Mouse (Mus musculus): ENCODE measurements at regions not wholly inside any gene's neighbourhood (a gene's known extent, or its start where the extent isn't known, plus 50 kb on each side); places are given as distances from the start of the nearest gene placed in this dataset.

DNA sequence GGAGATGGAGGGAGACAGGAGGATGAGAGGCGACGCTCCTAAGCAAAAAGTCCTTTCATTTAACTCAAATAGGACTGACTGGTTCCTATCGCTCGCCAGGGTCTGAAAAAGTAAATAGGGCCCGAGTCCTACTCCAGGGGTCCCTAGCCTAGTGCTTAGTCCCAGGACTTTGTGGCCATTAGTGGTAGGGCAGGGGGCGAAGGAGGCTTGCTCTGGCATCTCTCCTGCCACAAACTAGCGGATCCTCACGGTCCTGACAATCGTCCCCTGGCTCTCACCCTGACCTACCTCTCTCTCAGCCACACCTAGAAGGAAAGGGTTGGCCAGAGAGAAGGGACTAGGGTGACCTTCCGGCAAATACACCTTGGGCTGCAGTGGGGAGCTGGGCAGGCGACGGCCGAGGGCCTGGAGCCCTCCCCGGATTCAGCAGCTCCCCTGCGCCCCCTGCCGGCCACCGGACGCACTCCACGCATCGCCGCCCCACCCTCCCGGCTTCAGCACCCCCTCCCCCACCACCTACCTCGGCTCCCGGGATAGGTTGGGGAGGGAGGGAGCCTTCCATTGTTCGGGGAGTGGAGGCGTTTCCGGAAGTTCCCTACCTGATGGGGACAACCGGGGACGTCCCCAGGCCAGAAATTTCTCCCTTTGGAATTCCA is 83.6 kb upstream of the Calm2 start:
- Histone ChIP-seq H3K27me3 (ENCODE audit: control insufficient read depth) (peaks cover 22% of the 10 kb centered on the region), H3K36me3 (ENCODE audit: control insufficient read depth) (no peaks in the 10 kb centered on the region), H3K4me3 (replicated peaks) (peak overlapping the region; percentile 38), H3K9me3 (ENCODE audit: control insufficient read depth, low read length) (no peaks in the 10 kb centered on the region), H3K4me1 (ENCODE audit: control insufficient read depth) (peaks cover 33% of the 10 kb centered on the region)
- TF ChIP-seq GATA1 (IDR thresholded peaks at IDR 0.05; ENCODE audit: low read length) (no peak), TAL1 (IDR thresholded peaks at IDR 0.05; ENCODE audit: low read length) (no peak)

DNA sequence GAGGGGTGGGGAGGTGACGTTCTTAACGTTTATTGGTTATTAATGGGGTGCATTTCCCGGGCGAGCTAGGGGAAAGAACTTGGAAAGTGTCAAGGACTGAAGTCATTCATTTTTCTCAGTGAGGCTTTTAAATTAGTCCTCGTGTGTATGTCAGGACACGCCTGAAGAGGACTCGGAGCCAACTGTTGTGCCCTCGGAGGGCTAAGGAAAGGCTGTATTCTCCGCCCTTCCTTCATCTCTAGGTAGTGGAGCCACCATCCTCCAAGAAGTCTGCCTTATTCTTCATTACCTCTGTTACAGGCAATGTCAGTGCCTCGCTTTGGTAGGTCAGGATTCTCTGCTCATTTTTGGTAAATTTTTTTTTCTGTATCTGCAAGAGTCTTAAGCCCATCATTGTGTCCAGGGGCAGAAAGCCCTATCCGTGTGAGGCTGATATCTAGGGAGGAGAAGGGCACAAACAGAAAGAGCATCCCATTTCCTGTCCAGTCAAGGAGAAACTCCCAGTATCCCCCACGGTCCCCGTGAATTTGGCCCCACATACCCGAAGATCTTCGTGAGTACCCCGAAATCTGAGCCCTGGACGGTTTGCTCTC is 84.2 kb upstream of the Calm2 start:
- H3K36me3 ChIP-seq (ENCODE audit: control insufficient read depth), result no peaks in the 10 kb centered on the region
- peaks cover 31% of the 10 kb centered on the region for H3K4me1 ChIP-seq (ENCODE audit: control insufficient read depth)
- peaks cover 22% of the 10 kb centered on the region for H3K27me3 ChIP-seq (ENCODE audit: control insufficient read depth)
- no peaks in the 10 kb centered on the region for H3K9me3 ChIP-seq (ENCODE audit: control insufficient read depth, low read length)
- TF ChIP-seq TAL1 (IDR thresholded peaks at IDR 0.05; ENCODE audit: low read length) (no peak), GATA1 (IDR thresholded peaks at IDR 0.05; ENCODE audit: low read length) (no peak)
- H3K4me3 ChIP-seq (replicated peaks), result peak overlapping the region; percentile 38

DNA sequence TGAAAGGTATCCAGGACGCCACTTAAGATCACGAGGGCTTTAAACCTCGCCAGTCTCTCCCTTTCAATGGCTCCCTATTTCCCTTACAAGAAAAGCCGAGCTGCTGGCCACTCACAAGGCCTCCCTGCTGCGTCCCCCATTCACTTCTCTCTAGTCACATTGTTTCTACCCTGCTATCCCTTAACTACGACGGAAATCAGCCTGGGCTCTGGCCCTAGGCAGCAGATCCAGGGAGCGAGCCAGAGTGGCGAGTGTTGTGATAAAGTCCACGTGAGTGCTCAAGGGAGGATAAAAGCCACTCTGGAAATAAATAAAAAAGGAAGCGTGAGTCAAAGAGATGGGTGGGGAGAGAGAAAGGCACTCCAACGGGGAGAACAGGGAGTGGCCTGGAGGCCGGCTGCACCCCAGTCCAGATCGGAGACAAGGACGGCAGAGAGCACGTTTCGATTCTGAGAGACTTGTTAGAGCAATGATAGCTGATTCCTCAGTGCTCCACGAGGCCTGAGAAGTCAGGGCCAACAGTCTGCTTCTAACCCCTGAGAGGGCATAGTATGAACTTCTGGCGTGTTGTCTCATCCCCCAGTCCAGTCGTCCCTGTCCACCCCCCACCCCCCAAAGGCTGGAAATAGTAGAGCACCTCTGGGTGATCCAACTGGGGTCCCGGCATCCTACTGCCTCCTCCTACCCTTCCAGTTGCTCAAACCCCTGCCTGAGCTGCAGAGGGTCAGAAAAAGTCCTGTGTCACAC is 84.8 kb upstream of the Calm2 start:
- TF ChIP-seq GATA1 (IDR thresholded peaks at IDR 0.05; ENCODE audit: low read length), result no peak
- no peak for TF ChIP-seq TAL1 (IDR thresholded peaks at IDR 0.05; ENCODE audit: low read length)
- H3K36me3 ChIP-seq (ENCODE audit: control insufficient read depth), result no peaks in the 10 kb centered on the region
- peaks cover 22% of the 10 kb centered on the region for H3K27me3 ChIP-seq (ENCODE audit: control insufficient read depth)
- no peaks in the 10 kb centered on the region for H3K9me3 ChIP-seq (ENCODE audit: control insufficient read depth, low read length)
- peaks cover 28% of the 10 kb centered on the region for H3K4me1 ChIP-seq (ENCODE audit: control insufficient read depth)
- peak overlapping the region; percentile 39 for H3K4me3 ChIP-seq (replicated peaks)

DNA sequence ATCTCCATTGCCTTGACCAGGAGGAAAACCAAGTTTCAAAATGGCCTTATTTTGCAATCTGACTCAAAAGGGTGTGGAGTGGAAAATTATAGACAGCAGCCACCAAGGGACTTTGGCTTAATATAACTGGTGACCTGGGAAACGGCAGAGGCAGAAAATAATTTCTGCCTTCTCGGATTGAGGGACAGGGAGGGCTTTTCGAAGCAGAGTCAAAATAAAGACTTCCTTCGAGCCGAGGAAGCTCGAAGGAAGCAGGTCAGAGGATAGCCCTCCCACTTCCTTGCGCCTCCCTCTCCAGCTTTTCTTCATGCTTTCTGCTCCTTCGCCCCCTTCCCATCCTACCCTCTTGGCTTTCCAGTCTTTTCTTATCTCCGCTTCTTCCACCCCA is 85.4 kb upstream of the Calm2 start:
- no peaks in the 10 kb centered on the region for H3K9me3 ChIP-seq (ENCODE audit: control insufficient read depth, low read length)
- no peaks in the 10 kb centered on the region for H3K36me3 ChIP-seq (ENCODE audit: control insufficient read depth)
- peaks cover 22% of the 10 kb centered on the region for H3K27me3 ChIP-seq (ENCODE audit: control insufficient read depth)
- H3K4me3 ChIP-seq (replicated peaks), result no peak overlapping the region
- peaks cover 26% of the 10 kb centered on the region for H3K4me1 ChIP-seq (ENCODE audit: control insufficient read depth)
- TF ChIP-seq TAL1 (IDR thresholded peaks at IDR 0.05; ENCODE audit: low read length) (no peak), GATA1 (IDR thresholded peaks at IDR 0.05; ENCODE audit: low read length) (no peak)

DNA sequence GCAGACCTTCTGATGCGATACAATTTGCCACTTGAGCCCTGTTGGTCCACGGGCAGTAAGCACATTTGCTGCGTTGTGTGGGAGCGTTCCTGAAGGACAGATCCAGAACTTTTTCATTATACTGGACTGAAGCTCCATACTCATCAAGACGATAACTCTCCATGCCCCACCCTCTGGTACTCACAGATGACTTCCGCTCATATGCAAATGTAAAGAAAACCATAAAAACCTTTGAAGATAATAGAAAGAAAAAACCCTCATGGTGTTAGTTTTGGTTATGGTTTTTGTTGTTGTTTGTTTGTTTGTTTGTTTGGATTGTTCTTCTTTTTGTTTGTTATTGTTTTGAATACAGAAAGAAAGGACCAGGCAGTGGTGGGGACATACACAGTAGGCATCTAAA is 86.0 kb upstream of the Calm2 start:
- H3K36me3 ChIP-seq (ENCODE audit: control insufficient read depth), result no peaks in the 10 kb centered on the region
- TF ChIP-seq TAL1 (IDR thresholded peaks at IDR 0.05; ENCODE audit: low read length) (no peak), GATA1 (IDR thresholded peaks at IDR 0.05; ENCODE audit: low read length) (no peak)
- H3K9me3 ChIP-seq (ENCODE audit: control insufficient read depth, low read length), result no peaks in the 10 kb centered on the region
- no peak overlapping the region for H3K4me3 ChIP-seq (replicated peaks)
- H3K4me1 ChIP-seq (ENCODE audit: control insufficient read depth), result peaks cover 26% of the 10 kb centered on the region
- peaks cover 22% of the 10 kb centered on the region for H3K27me3 ChIP-seq (ENCODE audit: control insufficient read depth)

DNA sequence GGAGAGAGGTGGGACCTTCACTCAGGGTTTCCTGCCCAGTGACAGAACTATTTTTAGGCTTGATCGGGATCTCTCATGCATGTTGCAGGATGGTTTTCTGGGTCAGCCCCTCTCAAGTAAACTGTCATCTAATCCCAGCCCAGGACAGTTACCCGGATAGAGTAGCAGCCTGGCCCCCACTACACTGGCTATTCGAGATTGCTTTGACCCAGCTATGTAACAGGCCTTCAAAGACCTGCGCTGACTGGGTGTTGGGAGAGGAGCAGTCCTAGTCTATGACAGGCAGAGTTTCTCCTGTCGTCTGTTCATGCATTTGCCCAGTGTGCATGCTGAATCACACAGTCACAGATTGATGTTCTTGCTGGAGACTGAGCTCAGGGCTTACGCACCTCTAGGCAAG is 86.2 kb upstream of the Epcam start:
- no peaks in the 10 kb centered on the region for H3K4me1 ChIP-seq (ENCODE audit: control insufficient read depth)
- TF ChIP-seq TAL1 (IDR thresholded peaks at IDR 0.05; ENCODE audit: low read length), result no peak
- TF ChIP-seq GATA1 (IDR thresholded peaks at IDR 0.05; ENCODE audit: low read length), result no peak

DNA sequence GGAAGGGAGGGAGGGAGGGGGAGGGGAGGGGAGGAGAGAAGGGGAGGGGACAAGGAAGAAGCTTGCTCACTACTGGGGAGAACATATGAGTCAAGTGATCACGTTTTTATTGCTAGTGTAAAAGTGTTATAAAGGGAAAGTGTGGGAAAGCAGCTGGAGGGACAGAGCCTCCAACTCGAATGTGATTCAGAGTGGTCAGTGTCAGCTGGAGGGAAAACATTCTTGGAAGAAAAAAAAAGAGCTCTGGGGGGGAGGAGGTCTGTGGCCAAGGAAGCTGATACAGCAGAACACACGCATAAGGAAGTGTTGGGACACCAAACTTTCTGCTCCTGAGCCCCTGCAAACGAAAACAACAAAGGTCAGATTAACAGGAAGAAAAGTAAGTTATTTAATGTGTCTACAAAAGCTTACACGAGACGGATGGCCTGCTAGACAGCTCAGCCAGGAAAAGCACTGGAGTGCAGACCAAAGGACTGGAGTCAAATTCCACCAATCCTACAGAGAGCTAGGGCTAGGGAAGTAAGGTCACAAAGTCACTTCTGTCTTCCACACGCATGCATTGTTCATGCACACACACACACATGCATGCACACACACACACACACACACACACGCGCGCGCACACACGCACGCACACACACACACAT is 85.1 kb upstream of the Epcam start:
- Histone ChIP-seq H3K36me3 (ENCODE audit: control insufficient read depth) (no peaks in the 10 kb centered on the region), H3K27me3 (ENCODE audit: control insufficient read depth) (no peaks in the 10 kb centered on the region), H3K4me3 (replicated peaks) (no peak overlapping the region), H3K4me1 (ENCODE audit: control insufficient read depth) (no peaks in the 10 kb centered on the region), H3K9me3 (ENCODE audit: control insufficient read depth, low read length) (no peaks in the 10 kb centered on the region)
- TF ChIP-seq TAL1 (IDR thresholded peaks at IDR 0.05; ENCODE audit: low read length), result no peak
- TF ChIP-seq GATA1 (IDR thresholded peaks at IDR 0.05; ENCODE audit: low read length), result no peak

More for the DNA sequence above, 86.2 kb upstream of the Epcam start:
- Histone ChIP-seq H3K9me3 (ENCODE audit: control insufficient read depth, low read length) (no peaks in the 10 kb centered on the region), H3K36me3 (ENCODE audit: control insufficient read depth) (no peaks in the 10 kb centered on the region), H3K27me3 (ENCODE audit: control insufficient read depth) (no peaks in the 10 kb centered on the region), H3K4me3 (replicated peaks) (no peak overlapping the region)

DNA sequence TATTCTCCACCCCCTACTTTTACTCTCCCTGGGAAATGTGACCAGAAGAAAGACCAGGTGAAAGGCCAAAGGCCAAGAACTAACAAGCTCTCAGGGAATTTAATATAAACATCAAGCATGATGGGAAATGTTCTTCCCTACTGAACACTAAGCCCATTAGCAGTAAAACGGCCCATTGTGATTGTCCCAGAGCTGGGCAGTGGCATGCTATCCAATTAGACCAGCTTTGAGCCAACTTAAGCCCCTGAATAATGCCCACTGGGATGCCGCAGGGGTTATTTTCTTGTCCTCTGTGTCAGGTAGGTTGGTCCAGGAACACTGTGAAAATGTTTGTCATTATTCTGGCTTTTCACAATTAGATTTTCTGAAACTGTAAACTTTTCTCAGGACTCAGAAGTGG is 81.2 kb upstream of the Epcam start:
- Histone ChIP-seq H3K4me3 (replicated peaks) (no peak overlapping the region), H3K9me3 (ENCODE audit: control insufficient read depth, low read length) (no peaks in the 10 kb centered on the region), H3K27me3 (ENCODE audit: control insufficient read depth) (no peaks in the 10 kb centered on the region), H3K4me1 (ENCODE audit: control insufficient read depth) (no peaks in the 10 kb centered on the region), H3K36me3 (ENCODE audit: control insufficient read depth) (no peaks in the 10 kb centered on the region)
- TF ChIP-seq TAL1 (IDR thresholded peaks at IDR 0.05; ENCODE audit: low read length), result no peak
- TF ChIP-seq GATA1 (IDR thresholded peaks at IDR 0.05; ENCODE audit: low read length), result no peak

DNA sequence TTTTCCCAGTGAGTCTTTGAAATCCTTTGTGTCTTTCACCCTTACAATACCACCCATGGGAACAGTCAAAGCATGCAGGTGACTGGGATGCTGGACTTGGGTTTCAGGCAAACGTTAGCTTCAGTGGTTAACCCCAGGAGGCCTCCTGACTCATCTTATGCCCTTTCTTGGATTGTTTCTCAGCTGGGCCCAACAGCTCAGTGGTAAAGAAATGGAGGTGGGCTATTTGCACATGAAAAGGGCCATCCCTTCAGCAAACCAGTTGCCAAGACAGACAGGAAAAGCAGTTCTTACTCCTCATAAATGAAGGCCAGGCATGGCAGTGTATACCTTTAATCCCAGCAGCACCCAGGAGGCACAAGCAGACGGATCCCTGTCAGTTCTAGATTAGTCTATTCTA is 77.4 kb upstream of the Epcam start:
- no peaks in the 10 kb centered on the region for H3K36me3 ChIP-seq (ENCODE audit: control insufficient read depth)
- TF ChIP-seq TAL1 (IDR thresholded peaks at IDR 0.05; ENCODE audit: low read length) (no peak), GATA1 (IDR thresholded peaks at IDR 0.05; ENCODE audit: low read length) (no peak)
- H3K27me3 ChIP-seq (ENCODE audit: control insufficient read depth), result no peaks in the 10 kb centered on the region
- no peak overlapping the region for H3K4me3 ChIP-seq (replicated peaks)
- no peaks in the 10 kb centered on the region for H3K4me1 ChIP-seq (ENCODE audit: control insufficient read depth)
- no peaks in the 10 kb centered on the region for H3K9me3 ChIP-seq (ENCODE audit: control insufficient read depth, low read length)
